Mouse (Mus musculus) monocyte, adult 2 months (primary cell): ENCODE data around the gene Srrm1.
A peak's percentile ranks its signal among the peaks of the same experiment; 100 is the strongest.
"Not testable (repeated sequence)": the region's sequence is repeated elsewhere in the genome, so short reads cannot be mapped to it uniquely, and the experiment has no call there.

Experiments
- DNase-seq, 2 experiments: peaks; one replicate each; pipeline ENCODE4 v3.0.0; 2022; ENCODE audit warnings: low spot score in 2 of 2, low read depth in 1 of 2

Srrm1 gene

GRCm38 (mm10) chr4:135354751-135355150 is 1.6 kb upstream of the Srrm1 start:
- not testable (repeated sequence) for DNase-seq

- no peak for DNase-seq
These were observed 801 bp upstream of the Srrm1 start for GRCm38 (mm10) chr4:135353794-135354450.

GRCm38 (mm10) chr4:135352326-135353065 is 625 bp downstream of the Srrm1 start:
- no peak for DNase-seq

- no peak for DNase-seq
These were observed 15.7 kb downstream of the Srrm1 start for GRCm38 (mm10) chr4:135337376-135337942.

- no peak for DNase-seq
These were observed 17.1 kb downstream of the Srrm1 start for GRCm38 (mm10) chr4:135336023-135336357.

- DNase-seq: no peak
These were observed 17.6 kb downstream of the Srrm1 start for GRCm38 (mm10) chr4:135335327-135336022.

GRCm38 (mm10) chr4:135326469-135326868 is 26.7 kb downstream of the Srrm1 start:
- no peak for DNase-seq

- no peak for DNase-seq
These were observed 27.1 kb downstream of the Srrm1 start for GRCm38 (mm10) chr4:135326046-135326445.

- no peak for DNase-seq
These were observed 30.1 kb downstream of the Srrm1 start for GRCm38 (mm10) chr4:135323021-135323420.

- DNase-seq: peak in 1 of 2 experiments; percentile 33
These were observed 35.2 kb downstream of the Srrm1 start for GRCm38 (mm10) chr4:135317966-135318365.

GRCm38 (mm10) chr4:135317539-135317938 is 35.6 kb downstream of the Srrm1 start:
- DNase-seq: no peak

- no peak for DNase-seq
These were observed 37.8 kb downstream of the Srrm1 start for GRCm38 (mm10) chr4:135315287-135315686.

GRCm38 (mm10) chr4:135314419-135314832 is 38.7 kb downstream of the Srrm1 start:
- no peak for DNase-seq

- DNase-seq: peak; percentile 63 to 73
These were observed 39.3 kb downstream of the Srrm1 start for GRCm38 (mm10) chr4:135313761-135314241.

GRCm38 (mm10) chr4:135313111-135313691 is 39.9 kb downstream of the Srrm1 start:
- DNase-seq: peak in 1 of 2 experiments; percentile 19

GRCm38 (mm10) chr4:135312706-135313105 is 40.4 kb downstream of the Srrm1 start:
- no peak for DNase-seq

- DNase-seq: no peak
These were observed 42.8 kb downstream of the Srrm1 start for GRCm38 (mm10) chr4:135310371-135310770.

- DNase-seq: no peak
These were observed 43.4 kb downstream of the Srrm1 start for GRCm38 (mm10) chr4:135309726-135310125.

GRCm38 (mm10) chr4:135309112-135309659 is 43.9 kb downstream of the Srrm1 start:
- DNase-seq: no peak

- DNase-seq: no peak
These were observed 46.0 kb downstream of the Srrm1 start for GRCm38 (mm10) chr4:135306971-135307632.
